Mouse (Mus musculus) liver, adult 2 months (tissue): ENCODE measurements around the gene Mpp3. TPM values are rescaled to one million over a fixed set of nuclear protein-coding genes. Genes with fewer than 3 reads are reported as not detected.

ENCODE experiments used
- DNase-seq: peaks from one replicate; pipeline ENCODE4 v3.0.0-alpha.2; 2011; ENCODE audit warnings: low read depth, low spot score; ENCODE audit errors: extremely low read depth
- H3K27ac ChIP-seq: fragments of 200-500 bp; replicated peaks from 2 replicates; pipeline ENCODE4 v1.5.1; 2012; ENCODE audit warnings: low read depth, mild to moderate bottlenecking, control low read depth, inconsistent platforms, low read length; ENCODE audit not compliant: insufficient read depth
- H3K27me3 ChIP-seq: fragments of 200-500 bp; 2 replicates; pipeline ENCODE4 v1.6.1; 2012; ENCODE audit warnings: mild to moderate bottlenecking, moderate library complexity, low read length, inconsistent platforms; ENCODE audit not compliant: control insufficient read depth, insufficient read depth
- H3K36me3 ChIP-seq: fragments of 200-500 bp; 2 replicates; pipeline ENCODE4 v1.6.1; 2012; ENCODE audit warnings: low read length, inconsistent platforms; ENCODE audit not compliant: control insufficient read depth, insufficient read depth
- H3K4me1 ChIP-seq: fragments of 200-500 bp; 2 replicates; pipeline ENCODE4 v1.6.1; 2011; ENCODE audit warnings: low read length; ENCODE audit not compliant: control insufficient read depth, insufficient read depth
- H3K4me3 ChIP-seq: fragments of 200-500 bp; 2 replicates; pipeline ENCODE4 v1.5.1; 2011; ENCODE audit warnings: low read depth, mild to moderate bottlenecking, control low read depth, low read length, moderate library complexity; ENCODE audit not compliant: insufficient read depth
- H3K79me2 ChIP-seq: fragments of 200-500 bp; 2 replicates; pipeline ENCODE4 v1.6.1; 2012; ENCODE audit warnings: inconsistent platforms, mild to moderate bottlenecking, low read length, moderate library complexity; ENCODE audit not compliant: control insufficient read depth, insufficient read depth
- H3K9ac ChIP-seq: fragments of 200-500 bp; 2 replicates; pipeline ENCODE4 v1.6.1; 2012; ENCODE audit warnings: low read depth, mild to moderate bottlenecking, control low read depth, inconsistent platforms, low read length
- CTCF ChIP-seq: fragments of 200-500 bp; IDR thresholded peaks from 2 replicates; pipeline ENCODE4 v1.5.1; 2011; ENCODE audit warnings: low read depth, low read length, control low read depth
- POLR2A ChIP-seq: fragments of 200-500 bp; IDR thresholded peaks from 2 replicates; pipeline ENCODE4 v1.6.1; 2011; ENCODE audit warnings: low read length, control low read depth; ENCODE audit not compliant: insufficient read depth; ENCODE audit errors: extremely low read depth
- WGBS: fragments of 180-500 bp; shearing (Covaris S2); methylation state at CpG from one replicate; pipeline ENCODE4 v1.1.7; 2018; 5-methylcytosine and 5-hydroxymethylcytosine counted together
- polyA plus RNA-seq: library from polyadenylated mRNA; depleted of rRNA; stranded (reverse); fragments of >200 nt; gene quantifications from 2 replicates; pipeline ENCODE4 v1.2.3, GENCODE M21; 2012
- total RNA-seq: library from RNA; depleted of rRNA; stranded (reverse); fragments of >200 nt; gene quantifications from 2 replicates; pipeline ENCODE4 v1.2.3, GENCODE M21; 2014

The Mpp3 gene
- total and polyA plus RNA-seq, 2 experiments: 0.06 to 0.28 TPM

- no peak overlapping the region for H3K4me3 ChIP-seq
- H3K36me3 ChIP-seq: peaks cover 8% of the 10 kb centered on the region; the same call in 1 of the 2 replicates
- peaks cover 10% of the 10 kb centered on the region; the same call in 1 of the 2 replicates for H3K4me1 ChIP-seq
- TF ChIP-seq POLR2A (no peak), CTCF (no peak)
- no peaks in the 10 kb centered on the region for H3K27me3 ChIP-seq
- DNase-seq: peak; percentile 40
- H3K9ac ChIP-seq: no peak overlapping the region
- WGBS: 72% methylated on average over 3 of the region's 3 CpGs
- H3K27ac ChIP-seq: peak overlapping the region; percentile 80
- no peaks in the 10 kb centered on the region for H3K79me2 ChIP-seq
These were observed 56.2 kb downstream of the Mpp3 start for GRCm38 (mm10) chr11:101972097-101972496.

- H3K36me3 ChIP-seq: peaks cover 8% of the 10 kb centered on the region; the same call in 1 of the 2 replicates
- H3K4me1 ChIP-seq: peaks cover 10% of the 10 kb centered on the region; the same call in 1 of the 2 replicates
- whole genome bisulfite sequencing: 64% methylated on average over 3 of the region's 3 CpGs
- no peaks in the 10 kb centered on the region for H3K79me2 ChIP-seq
- no peak overlapping the region for H3K9ac ChIP-seq
- DNase-seq: no peak
- H3K4me3 ChIP-seq: no peak overlapping the region
- H3K27ac ChIP-seq: no peak overlapping the region
- TF ChIP-seq CTCF (peak; percentile 81), POLR2A (no peak)
- peaks cover 3% of the 10 kb centered on the region; the same call in 1 of the 2 replicates for H3K27me3 ChIP-seq
These were observed 56.9 kb downstream of the Mpp3 start for GRCm38 (mm10) chr11:101971410-101971809.

- Histone ChIP-seq H3K27ac (no peak overlapping the region), H3K27me3 (peaks cover 6% of the 10 kb centered on the region), H3K4me3 (no peak overlapping the region), H3K4me1 (peaks cover 12% of the 10 kb centered on the region; the same call in 1 of the 2 replicates), H3K9ac (no peak overlapping the region), H3K36me3 (peaks cover 8% of the 10 kb centered on the region; the same call in 1 of the 2 replicates), H3K79me2 (no peaks in the 10 kb centered on the region)
- TF ChIP-seq POLR2A: no peak
- no peak for TF ChIP-seq CTCF
- DNase-seq: no peak
- WGBS: 83% methylated on average over 13 of the region's 13 CpGs
These were observed 58.4 kb downstream of the Mpp3 start for GRCm38 (mm10) chr11:101969835-101970234.

GRCm38 (mm10) chr11:101968791-101969190 lies 59.5 kb downstream of the Mpp3 start:
- H3K27me3 ChIP-seq: peaks cover 14% of the 10 kb centered on the region
- H3K36me3 ChIP-seq: peaks cover 3% of the 10 kb centered on the region; the same call in 1 of the 2 replicates
- H3K79me2 ChIP-seq: no peaks in the 10 kb centered on the region
- peaks cover 12% of the 10 kb centered on the region; the same call in 1 of the 2 replicates for H3K4me1 ChIP-seq
- peak; percentile 69 for DNase-seq
- no peak overlapping the region for H3K4me3 ChIP-seq
- no peak overlapping the region for H3K27ac ChIP-seq
- 0% methylated on average over 5 of the region's 5 CpGs for WGBS
- no peak for TF ChIP-seq POLR2A
- TF ChIP-seq CTCF: peak; percentile 91
- no peak overlapping the region for H3K9ac ChIP-seq

GRCm38 (mm10) chr11:101968311-101968710 lies 60.0 kb downstream of the Mpp3 start:
- H3K9ac ChIP-seq: no peak overlapping the region
- no peak overlapping the region for H3K27ac ChIP-seq
- TF ChIP-seq CTCF: no peak
- no peak for TF ChIP-seq POLR2A
- H3K4me3 ChIP-seq: no peak overlapping the region
- H3K79me2 ChIP-seq: no peaks in the 10 kb centered on the region
- no peak for DNase-seq
- H3K4me1 ChIP-seq: peaks cover 12% of the 10 kb centered on the region; the same call in 1 of the 2 replicates
- H3K27me3 ChIP-seq: peaks cover 19% of the 10 kb centered on the region
- no peaks in the 10 kb centered on the region for H3K36me3 ChIP-seq
- 39% methylated on average over 7 of the region's 7 CpGs for WGBS

GRCm38 (mm10) chr11:101966965-101967614 lies 61.2 kb downstream of the Mpp3 start, which contains the start of gene Sost:
Sost (minus strand) TSS chr11:101967015.
- H3K9ac ChIP-seq: no peak within 1 kb of the TSS
- H3K79me2 ChIP-seq: no peaks in the 10 kb centered on the region
- no peak within 1 kb of the TSS for H3K27ac ChIP-seq
- H3K4me3 ChIP-seq: no peak within 1 kb of the TSS
- 42% methylated on average over 10 of the region's 10 CpGs for WGBS
- no peak for DNase-seq
- no peaks in the 10 kb centered on the region for H3K36me3 ChIP-seq
- no peak for TF ChIP-seq POLR2A
- no peak for TF ChIP-seq CTCF
- peaks cover 4% of the 10 kb centered on the region; the same call in 1 of the 2 replicates for H3K4me1 ChIP-seq
- peaks cover 25% of the 10 kb centered on the region for H3K27me3 ChIP-seq
